Mouse (Mus musculus) liver, postnatal 0 days (tissue): ENCODE results near the gene Syt7.

ENCODE experiments used
- CTCF ChIP-seq: sonication (generic); IDR thresholded peaks from 2 replicates; pipeline ENCODE4 v1.5.1; 2016; ENCODE audit warnings: antibody characterized with exemption, low read depth
- EP300 ChIP-seq: IDR thresholded peaks from 2 replicates; pipeline ENCODE4 v1.6.1; 2016; ENCODE audit warnings: antibody characterized with exemption, low read depth, mild to moderate bottlenecking

DNA sequence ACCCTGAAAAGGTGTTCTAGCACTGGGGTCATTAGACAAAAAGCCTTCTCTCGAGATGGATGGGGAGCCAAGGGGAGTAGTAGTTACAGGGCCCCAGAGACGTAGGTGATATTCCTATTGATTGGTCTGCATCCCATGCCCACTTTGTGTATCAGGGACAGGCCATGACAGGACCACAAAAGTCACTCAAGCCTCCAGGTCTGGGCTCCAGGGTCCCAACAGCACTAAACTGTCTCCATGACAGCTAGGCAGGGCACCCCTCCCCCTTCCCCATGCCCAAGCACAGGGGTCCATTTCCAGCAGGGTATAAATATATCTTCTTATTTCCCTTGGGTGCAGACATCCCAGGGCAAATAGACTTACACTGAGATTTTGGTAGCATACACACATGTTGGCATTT is 8.1 kb downstream of the Syt7 start:
- TF ChIP-seq CTCF (no peak), EP300 (no peak)
